Mouse (Mus musculus) ES-Bruce4 (cell line): ENCODE measurements around the gene Cbarp.

Experiments
- CTCF ChIP-seq: IDR thresholded peaks from one replicate; pipeline ENCODE4 v1.8.1; 2011; ENCODE audit warnings: low read depth, low read length
- POLR2A ChIP-seq: IDR thresholded peaks from one replicate; pipeline ENCODE4 v1.8.1; 2011; ENCODE audit warnings: low read length; ENCODE audit not compliant: insufficient read depth

- TF ChIP-seq POLR2A (no peak), CTCF (no peak)
Measured at GRCm38 (mm10) chr10:80139439-80139775, 1.2 kb downstream of the Cbarp start.
